Mouse (Mus musculus) heart, embryonic 13.5 days (tissue): ENCODE measurements around the gene 6030468B19Rik. TPM values are rescaled to one million over a fixed set of nuclear protein-coding genes. Genes with fewer than 3 reads are reported as not detected.
"Not testable (repeated sequence)": the region's sequence is repeated elsewhere in the genome, so short reads cannot be mapped to it uniquely, and the experiment has no call there.

ENCODE experiments used
- ATAC-seq: fragments of 200-750 bp; cut with Nextera tagmentation; 2 replicates; pipeline ENCODE4 v1.8.0; 2017; ENCODE audit warnings: moderate TSS enrichment; ENCODE audit not compliant: insufficient number of reproducible peaks, low FRiP score, low TSS enrichment; ENCODE audit errors: extremely low read depth
- H3K27ac ChIP-seq: fragments of 300-500 bp; sonication (generic); replicated peaks from 2 replicates; pipeline ENCODE4 v1.5.1; 2015; ENCODE audit warnings: moderate library complexity, mild to moderate bottlenecking, inconsistent platforms
- H3K27me3 ChIP-seq: fragments of 300-500 bp; sonication (generic); replicated peaks from 2 replicates; pipeline ENCODE4 v1.6.1; 2015; ENCODE audit warnings: mild to moderate bottlenecking, inconsistent platforms
- H3K36me3 ChIP-seq: fragments of 300-500 bp; sonication (generic); 2 replicates; pipeline ENCODE4 v1.6.1; 2015; ENCODE audit warnings: mild to moderate bottlenecking, inconsistent platforms
- H3K4me1 ChIP-seq: fragments of 300-500 bp; sonication (generic); 2 replicates; pipeline ENCODE4 v1.6.1; 2015; ENCODE audit warnings: inconsistent platforms
- H3K4me2 ChIP-seq: fragments of 300-500 bp; sonication (generic); 2 replicates; pipeline ENCODE4 v1.6.1; 2015; ENCODE audit warnings: inconsistent platforms, mild to moderate bottlenecking, moderate library complexity
- H3K4me3 ChIP-seq: fragments of 300-500 bp; sonication (generic); 2 replicates; pipeline ENCODE4 v1.5.1; 2015; ENCODE audit warnings: moderate library complexity, mild to moderate bottlenecking, inconsistent platforms
- H3K9ac ChIP-seq: fragments of 300-500 bp; sonication (generic); 2 replicates; pipeline ENCODE4 v1.6.1; 2015; ENCODE audit warnings: inconsistent platforms, mild to moderate bottlenecking, moderate library complexity
- H3K9me3 ChIP-seq: fragments of 300-500 bp; sonication (generic); 2 replicates; pipeline ENCODE4 v1.6.1; 2016; ENCODE audit warnings: inconsistent platforms
- WGBS: fragments of 180-500 bp; shearing (Covaris S2); methylation state at CpG from one replicate; pipeline ENCODE4 v1.1.7; 2015; ENCODE audit warnings: mixed read lengths; 5-methylcytosine and 5-hydroxymethylcytosine counted together
- polyA plus RNA-seq: library from polyadenylated mRNA; unstranded; fragments of >200 nt; fragmentation: Nextera tagmentation; extraction: Ambion mirVana; gene quantifications from 2 replicates; pipeline ENCODE4 v1.2.1, GENCODE M21; 2015

The 6030468B19Rik gene
- polyA plus RNA-seq, 1 experiment from 2014 or later, result 1.3 TPM

DNA sequence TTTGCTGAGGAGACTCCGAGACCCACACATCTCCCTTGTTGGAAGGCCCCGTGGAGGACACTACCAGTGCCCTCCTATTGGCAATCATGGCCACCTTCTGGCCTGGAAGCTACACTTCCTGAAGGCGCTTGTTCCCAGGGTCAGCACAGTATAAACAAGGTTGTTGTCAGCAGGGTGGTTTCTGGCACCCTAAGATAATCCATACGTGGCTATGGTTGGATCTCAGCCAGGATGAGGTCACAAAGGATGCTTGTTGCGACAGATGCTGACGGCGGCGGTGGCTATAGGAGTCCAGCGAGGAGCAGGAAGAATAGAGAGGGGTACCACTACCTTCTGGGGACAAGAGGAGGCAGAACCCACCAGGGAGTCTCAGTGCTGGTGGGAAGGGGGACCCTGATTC lies 32.9 kb downstream of the 6030468B19Rik start:
- no peak for ATAC-seq
- peaks cover 4% of the 10 kb centered on the region; the same call in 1 of the 2 replicates for H3K36me3 ChIP-seq
- peak overlapping the region; percentile 17; the same call in 1 of the 2 replicates for H3K9ac ChIP-seq
- H3K27me3 ChIP-seq, result no peaks in the 10 kb centered on the region
- peak overlapping the region; percentile 5; the same call in 1 of the 2 replicates for H3K4me2 ChIP-seq
- 49% methylated on average over 9 of the region's 9 CpGs for WGBS
- H3K27ac ChIP-seq, result peak overlapping the region; percentile 98
- no peak overlapping the region for H3K4me3 ChIP-seq
- peaks cover 63% of the 10 kb centered on the region for H3K4me1 ChIP-seq
- no peaks in the 10 kb centered on the region for H3K9me3 ChIP-seq

GRCm38 (mm10) chr11:117832086-117832969 lies 34.9 kb downstream of the 6030468B19Rik start:
- Histone ChIP-seq H3K9me3 (no peaks in the 10 kb centered on the region), H3K27ac (0 out of 2 replicates have a peak overlapping the region, but pooled peaks have one; percentile 8), H3K4me3 (peak overlapping the region; percentile 33), H3K27me3 (no peaks in the 10 kb centered on the region), H3K9ac (peak overlapping the region; percentile 56; the same call in 1 of the 2 replicates), H3K4me1 (peaks cover 50% of the 10 kb centered on the region), H3K4me2 (peak overlapping the region; percentile 59), H3K36me3 (peaks cover 4% of the 10 kb centered on the region; the same call in 1 of the 2 replicates)
- ATAC-seq, result peak; percentile 67
- 24% methylated on average over 28 of the region's 28 CpGs for WGBS

GRCm38 (mm10) chr11:117833509-117833908 lies 36.0 kb downstream of the 6030468B19Rik start:
- WGBS, result 92% methylated on average over 4 of the region's 6 CpGs
- H3K4me1 ChIP-seq, result peaks cover 45% of the 10 kb centered on the region
- not testable (repeated sequence) for ATAC-seq, H3K27ac ChIP-seq, H3K4me3 ChIP-seq, H3K4me2 ChIP-seq, H3K27me3 ChIP-seq, H3K9me3 ChIP-seq, H3K9ac ChIP-seq, H3K36me3 ChIP-seq

DNA sequence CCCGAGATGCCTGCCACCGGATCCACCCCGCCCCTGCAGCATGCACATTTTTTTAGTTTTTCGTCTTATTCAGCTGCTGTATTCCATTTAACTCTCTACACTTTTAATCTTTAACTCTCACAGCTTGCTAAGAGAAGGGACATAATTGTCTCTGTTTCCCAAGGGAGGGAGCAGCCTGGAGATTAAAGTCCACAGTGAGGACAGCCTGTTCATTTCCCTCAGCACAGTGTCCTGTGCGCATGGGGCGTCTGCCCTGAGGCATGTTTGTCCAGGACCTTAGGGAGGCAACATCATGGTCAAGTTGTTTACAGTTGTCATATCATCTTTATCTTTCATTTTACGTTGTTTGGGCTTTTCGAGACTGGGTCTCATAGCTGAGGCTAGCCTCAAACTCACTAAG lies 36.6 kb downstream of the 6030468B19Rik start:
- Histone ChIP-seq H3K4me2 (no peak overlapping the region), H3K4me3 (no peak overlapping the region), H3K4me1 (peaks cover 45% of the 10 kb centered on the region), H3K9ac (no peak overlapping the region), H3K9me3 (no peaks in the 10 kb centered on the region), H3K36me3 (peaks cover 4% of the 10 kb centered on the region; the same call in 1 of the 2 replicates), H3K27ac (no peak overlapping the region), H3K27me3 (no peaks in the 10 kb centered on the region)
- ATAC-seq, result no peak
- WGBS, result 86% methylated on average over 8 of the region's 8 CpGs

GRCm38 (mm10) chr11:117836306-117836705 lies 38.8 kb downstream of the 6030468B19Rik start:
- Histone ChIP-seq H3K4me3 (peak overlapping the region; percentile 33), H3K4me1 (peaks cover 39% of the 10 kb centered on the region), H3K27ac (no peak overlapping the region), H3K27me3 (no peaks in the 10 kb centered on the region), H3K9me3 (no peaks in the 10 kb centered on the region), H3K36me3 (peaks cover 4% of the 10 kb centered on the region; the same call in 1 of the 2 replicates), H3K4me2 (peak overlapping the region; percentile 60), H3K9ac (peak overlapping the region; percentile 37)
- WGBS, result 23% methylated on average over 13 of the region's 13 CpGs
- no peak for ATAC-seq

DNA sequence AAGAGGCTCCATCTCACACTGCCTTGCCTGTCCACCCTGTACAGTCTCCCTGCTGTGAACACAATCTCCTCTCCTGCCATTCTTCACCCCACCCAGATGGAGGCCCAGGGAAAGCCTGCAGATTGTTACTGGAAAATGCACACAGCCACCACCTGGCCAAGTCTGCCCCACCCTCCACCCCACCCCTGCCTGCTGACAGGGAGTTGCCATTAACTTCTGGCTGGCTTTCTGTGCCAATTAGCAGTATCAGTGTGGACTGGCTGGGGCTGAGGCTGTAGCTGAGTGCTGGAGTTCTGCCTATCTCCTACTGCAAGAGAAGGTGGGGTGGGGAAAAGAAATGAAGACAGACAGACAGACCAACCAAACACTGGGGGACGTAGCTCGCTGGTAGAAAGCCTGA lies 41.1 kb downstream of the 6030468B19Rik start:
- Histone ChIP-seq H3K4me3 (no peak overlapping the region), H3K36me3 (no peaks in the 10 kb centered on the region), H3K9me3 (no peaks in the 10 kb centered on the region), H3K9ac (no peak overlapping the region), H3K4me2 (no peak overlapping the region), H3K27me3 (no peaks in the 10 kb centered on the region), H3K27ac (peak overlapping the region; percentile 54), H3K4me1 (peaks cover 30% of the 10 kb centered on the region)
- ATAC-seq, result no peak
- 60% methylated on average over 2 of the region's 2 CpGs for WGBS

DNA sequence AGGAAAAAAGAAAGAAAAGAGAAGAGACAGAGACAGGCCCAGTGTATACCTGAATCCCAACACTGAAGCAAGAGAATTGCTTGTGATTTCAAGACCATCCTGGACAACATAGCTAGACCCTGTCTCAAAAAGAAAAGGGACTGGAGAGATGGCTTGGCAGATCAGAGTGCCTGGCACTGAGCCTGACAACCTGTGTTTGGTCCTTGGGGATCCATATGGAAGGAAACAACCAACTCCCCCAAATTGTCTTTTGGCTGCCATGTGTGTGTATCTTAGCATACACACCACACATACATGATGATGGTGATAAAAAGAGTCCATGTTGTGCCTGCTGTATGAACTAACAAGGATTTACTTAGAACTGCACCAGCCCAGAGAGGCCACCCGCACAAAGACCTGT lies 41.6 kb downstream of the 6030468B19Rik start:
- Histone ChIP-seq H3K4me3 (no peak overlapping the region), H3K36me3 (no peaks in the 10 kb centered on the region), H3K27ac (peak overlapping the region; percentile 54), H3K4me1 (peaks cover 30% of the 10 kb centered on the region), H3K4me2 (no peak overlapping the region), H3K9ac (no peak overlapping the region), H3K9me3 (no peaks in the 10 kb centered on the region), H3K27me3 (no peaks in the 10 kb centered on the region)
- WGBS, result 63% methylated on average over 1 of the region's 1 CpGs
- ATAC-seq, result no peak

DNA sequence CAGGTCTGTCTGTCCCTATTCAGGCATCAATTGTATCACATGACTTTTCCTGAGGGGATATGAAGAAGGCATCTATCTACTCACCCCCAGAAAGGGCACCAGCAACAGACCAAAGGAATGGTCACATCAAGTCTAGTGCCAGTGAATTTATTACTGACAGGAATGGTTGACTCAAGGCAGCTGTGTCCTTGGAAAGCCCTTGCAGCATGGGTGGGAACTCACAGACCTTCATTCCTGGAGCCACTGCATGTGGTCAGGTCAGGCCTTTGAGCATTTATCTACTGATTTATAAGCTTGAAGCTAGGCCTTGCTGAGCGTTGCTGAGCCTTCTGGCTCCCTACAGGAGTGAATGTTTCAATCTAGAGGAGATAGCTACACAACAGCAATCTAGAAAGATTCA lies 43.5 kb downstream of the 6030468B19Rik start:
- Histone ChIP-seq H3K4me1 (peaks cover 30% of the 10 kb centered on the region), H3K36me3 (no peaks in the 10 kb centered on the region), H3K9ac (0 out of 2 replicates have a peak overlapping the region, but pooled peaks have one; percentile 0), H3K27ac (peak overlapping the region; percentile 53), H3K4me2 (no peak overlapping the region), H3K9me3 (no peaks in the 10 kb centered on the region), H3K4me3 (no peak overlapping the region), H3K27me3 (no peaks in the 10 kb centered on the region)
- WGBS, result 50% methylated on average over 1 of the region's 1 CpGs
- no peak for ATAC-seq

DNA sequence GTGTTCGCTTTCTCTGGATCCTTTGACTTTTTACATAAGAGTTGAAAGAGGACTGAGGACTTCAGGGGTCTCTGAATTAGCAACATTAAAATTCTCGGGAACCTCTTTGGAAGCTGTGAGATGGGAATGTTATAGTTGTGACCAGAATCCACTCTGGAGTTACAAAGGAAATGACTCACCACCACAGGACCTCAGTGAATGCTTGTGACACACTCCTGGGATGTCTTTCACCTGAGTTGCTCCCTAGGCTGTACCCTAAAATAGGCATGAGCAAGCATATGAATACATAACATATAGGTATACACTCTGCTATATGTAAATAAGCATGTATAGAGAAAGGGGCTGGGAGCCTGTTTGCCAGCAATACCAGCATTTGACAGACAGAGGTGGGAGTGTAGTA lies 46.0 kb downstream of the 6030468B19Rik start:
- WGBS, result 71% methylated on average over 2 of the region's 2 CpGs
- Histone ChIP-seq H3K27me3 (no peaks in the 10 kb centered on the region), H3K27ac (no peak overlapping the region), H3K4me2 (no peak overlapping the region), H3K4me1 (peaks cover 33% of the 10 kb centered on the region), H3K36me3 (no peaks in the 10 kb centered on the region), H3K9ac (no peak overlapping the region), H3K9me3 (no peaks in the 10 kb centered on the region), H3K4me3 (no peak overlapping the region)
- ATAC-seq, result no peak

- H3K36me3 ChIP-seq, result no peaks in the 10 kb centered on the region
- no peak for ATAC-seq
- H3K9me3 ChIP-seq, result no peaks in the 10 kb centered on the region
- WGBS, result 58% methylated on average over 2 of the region's 2 CpGs
- peaks cover 30% of the 10 kb centered on the region for H3K4me1 ChIP-seq
- H3K9ac ChIP-seq, result no peak overlapping the region
- no peak overlapping the region for H3K4me3 ChIP-seq
- H3K27me3 ChIP-seq, result no peaks in the 10 kb centered on the region
- H3K4me2 ChIP-seq, result no peak overlapping the region
- H3K27ac ChIP-seq, result no peak overlapping the region
Measured at GRCm38 (mm10) chr11:117844997-117845396, 47.5 kb downstream of the 6030468B19Rik start.

GRCm38 (mm10) chr11:117845651-117846050 lies 48.2 kb downstream of the 6030468B19Rik start:
- no peaks in the 10 kb centered on the region for H3K27me3 ChIP-seq
- 75% methylated on average over 2 of the region's 2 CpGs for WGBS
- H3K36me3 ChIP-seq, result 0 out of 2 replicates have a peak, but pooled peaks cover 4% of the 10 kb centered on the region
- H3K4me2 ChIP-seq, result no peak overlapping the region
- H3K9ac ChIP-seq, result no peak overlapping the region
- no peaks in the 10 kb centered on the region for H3K9me3 ChIP-seq
- H3K27ac ChIP-seq, result no peak overlapping the region
- ATAC-seq, result no peak
- no peak overlapping the region for H3K4me3 ChIP-seq
- H3K4me1 ChIP-seq, result peaks cover 32% of the 10 kb centered on the region
